Mouse (Mus musculus): ENCODE data around the gene Tex21. TPM values are rescaled to one million over a fixed set of nuclear protein-coding genes. Genes with fewer than 3 reads are reported as not detected.
"Not testable (repeated sequence)": the region's sequence is repeated elsewhere in the genome, so short reads cannot be mapped to it uniquely, and the experiment has no call there.

The Tex21 gene
- polyA plus RNA-seq, 1 experiment from 2014 or later, result not detected

DNA sequence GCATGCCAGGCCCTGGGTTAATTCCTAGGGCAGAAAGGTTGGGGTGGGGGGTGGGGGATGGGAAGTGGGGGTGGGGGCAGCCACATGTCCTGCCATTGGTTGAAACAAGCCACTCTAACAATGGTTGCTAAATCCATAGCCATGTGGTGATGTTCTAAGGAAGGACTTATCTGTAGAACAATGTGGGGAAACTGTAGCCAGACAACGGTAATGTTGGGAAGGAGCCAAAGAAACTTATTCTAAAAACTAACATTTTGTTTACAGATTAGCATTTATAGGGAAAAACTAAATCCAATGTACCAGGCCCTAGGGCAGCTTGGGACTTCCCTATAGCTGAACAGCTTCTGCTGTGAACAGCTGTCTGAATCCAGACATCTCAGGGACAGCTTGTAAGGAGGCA, 6.5 kb upstream of the Tex21 start:
- WGBS (ENCODE audit: missing documents), result 100% methylated on average over 1 of the region's 1 CpGs
- Histone ChIP-seq H3K4me3 (ENCODE audit: inconsistent target) (no peak overlapping the region), H3K27ac (no peak overlapping the region), H3K79me2 (ENCODE audit: inconsistent target) (peaks cover 22% of the 10 kb centered on the region; the same call in 1 of the 2 replicates), H3K36me3 (ENCODE audit: inconsistent target) (no peaks in the 10 kb centered on the region)

DNA sequence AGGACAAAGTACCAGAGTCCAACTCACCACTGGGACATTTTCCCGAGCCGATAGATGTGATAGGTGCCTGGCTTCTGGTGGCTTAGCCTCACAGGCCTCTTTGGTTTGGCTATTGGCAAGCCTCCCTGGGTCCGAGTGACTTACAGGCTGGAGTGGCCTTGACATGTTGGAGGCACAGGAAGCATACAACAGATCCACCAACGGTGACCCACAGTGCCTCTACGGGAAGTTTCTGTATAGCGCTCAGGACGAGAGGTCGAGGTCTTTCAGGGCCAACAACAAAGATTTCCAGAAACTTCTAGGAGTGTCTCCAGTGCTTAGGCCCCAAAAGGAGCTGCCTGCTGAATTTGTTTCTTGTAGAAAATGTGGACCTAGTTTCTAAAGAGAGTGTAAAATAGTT, 1.6 kb downstream of the Tex21 start:
- Histone ChIP-seq H3K79me2 (ENCODE audit: inconsistent target) (no peaks in the 10 kb centered on the region), H3K4me3 (ENCODE audit: inconsistent target) (no peak overlapping the region), H3K36me3 (ENCODE audit: inconsistent target) (no peaks in the 10 kb centered on the region), H3K27ac (no peak overlapping the region)
- WGBS (ENCODE audit: missing documents), result 89% methylated on average over 8 of the region's 8 CpGs

DNA sequence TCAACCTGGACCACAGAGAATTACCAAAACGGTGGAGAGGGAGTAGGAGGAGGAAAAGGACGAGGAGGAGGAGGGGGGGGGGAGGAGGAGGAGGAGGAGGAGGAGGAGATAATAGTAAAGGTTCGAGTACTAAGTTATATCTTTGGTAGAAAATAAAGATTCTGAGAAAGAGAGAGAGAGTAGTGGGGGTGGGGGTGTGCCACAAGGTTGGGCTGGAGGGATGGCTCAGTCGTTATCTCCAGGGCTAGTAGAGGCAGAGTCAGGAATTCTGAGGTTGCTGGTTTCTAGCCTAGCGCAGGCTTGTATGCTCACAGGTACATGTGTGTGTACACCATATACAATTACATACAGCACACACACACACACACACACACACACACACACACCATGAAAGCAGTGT, 4.7 kb downstream of the Tex21 start:
- no peak overlapping the region for H3K4me3 ChIP-seq (ENCODE audit: inconsistent target)
- no peak overlapping the region for H3K27ac ChIP-seq
- WGBS (ENCODE audit: missing documents), result 69% methylated on average over 3 of the region's 5 CpGs
- no peaks in the 10 kb centered on the region for H3K79me2 ChIP-seq (ENCODE audit: inconsistent target)
- H3K36me3 ChIP-seq (ENCODE audit: inconsistent target), result no peaks in the 10 kb centered on the region

GRCm38 (mm10) chr12:76241084-76241483, 5.5 kb downstream of the Tex21 start:
- no peaks in the 10 kb centered on the region for H3K79me2 ChIP-seq (ENCODE audit: inconsistent target)
- no peaks in the 10 kb centered on the region for H3K36me3 ChIP-seq (ENCODE audit: inconsistent target)
- no peak overlapping the region for H3K27ac ChIP-seq
- no peak overlapping the region for H3K4me3 ChIP-seq (ENCODE audit: inconsistent target)
- 100% methylated on average over 3 of the region's 3 CpGs for WGBS (ENCODE audit: missing documents)

DNA sequence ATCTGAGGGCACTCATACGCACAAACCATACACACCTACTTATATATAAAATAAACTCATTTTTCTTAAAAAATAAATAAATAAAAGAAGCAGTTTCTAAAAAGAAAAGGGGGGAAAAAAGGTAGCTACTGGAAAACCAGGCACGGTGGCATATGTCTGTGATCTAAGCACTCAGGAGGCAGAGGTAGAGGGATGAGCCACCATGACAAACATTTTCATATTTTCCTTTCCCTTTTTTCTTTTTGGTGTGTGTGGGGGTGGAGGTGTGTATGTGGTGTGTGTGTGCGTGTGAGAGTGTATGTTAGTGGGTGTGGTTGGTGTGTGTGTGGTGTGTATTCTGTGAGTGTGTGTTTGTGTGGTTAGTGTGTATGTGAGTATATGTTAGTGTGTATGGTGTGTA, 5.9 kb downstream of the Tex21 start:
- WGBS (ENCODE audit: missing documents), result 75% methylated on average over 2 of the region's 3 CpGs
- no peaks in the 10 kb centered on the region for H3K79me2 ChIP-seq (ENCODE audit: inconsistent target)
- H3K36me3 ChIP-seq (ENCODE audit: inconsistent target), result no peaks in the 10 kb centered on the region
- no peak overlapping the region for H3K27ac ChIP-seq
- H3K4me3 ChIP-seq (ENCODE audit: inconsistent target), result no peak overlapping the region

DNA sequence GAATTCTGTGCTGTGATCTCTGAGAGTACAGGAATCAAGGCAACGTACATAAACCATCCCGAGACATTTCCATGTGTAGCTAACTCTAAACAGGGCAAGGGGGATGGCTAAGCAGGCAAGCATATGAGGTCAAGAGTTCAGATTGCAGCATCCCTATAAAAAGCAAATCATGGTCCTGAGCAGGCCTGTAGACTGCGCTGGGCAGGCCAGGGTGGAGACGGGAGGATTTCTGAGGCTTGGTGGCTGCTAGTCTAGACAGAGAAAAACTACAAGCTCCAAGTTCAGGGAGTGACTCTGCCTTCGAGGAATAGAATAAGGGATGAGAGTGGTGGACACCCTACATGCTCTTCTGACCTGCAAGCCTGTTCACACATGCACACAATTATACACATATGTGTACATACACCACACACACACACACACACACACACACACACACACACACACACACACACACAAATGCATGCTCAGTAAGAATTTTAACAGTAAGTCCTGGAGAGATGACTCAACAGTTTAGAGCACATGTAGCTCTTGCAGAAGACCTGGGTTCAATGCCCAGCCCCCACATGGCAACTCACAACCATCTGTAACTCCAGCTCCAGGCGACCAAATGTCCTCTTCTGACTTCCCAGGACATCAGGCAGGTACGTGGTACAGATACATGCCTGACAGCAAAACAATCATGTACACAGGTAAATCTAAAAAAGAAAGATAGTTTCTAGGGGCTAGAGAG, 6.5 kb downstream of the Tex21 start:
- Histone ChIP-seq H3K79me2 (ENCODE audit: inconsistent target) (no peaks in the 10 kb centered on the region), H3K27ac (no peak overlapping the region), H3K4me3 (ENCODE audit: inconsistent target) (no peak overlapping the region), H3K36me3 (ENCODE audit: inconsistent target) (no peaks in the 10 kb centered on the region)
- 90% methylated on average over 7 of the region's 7 CpGs for WGBS (ENCODE audit: missing documents)

DNA sequence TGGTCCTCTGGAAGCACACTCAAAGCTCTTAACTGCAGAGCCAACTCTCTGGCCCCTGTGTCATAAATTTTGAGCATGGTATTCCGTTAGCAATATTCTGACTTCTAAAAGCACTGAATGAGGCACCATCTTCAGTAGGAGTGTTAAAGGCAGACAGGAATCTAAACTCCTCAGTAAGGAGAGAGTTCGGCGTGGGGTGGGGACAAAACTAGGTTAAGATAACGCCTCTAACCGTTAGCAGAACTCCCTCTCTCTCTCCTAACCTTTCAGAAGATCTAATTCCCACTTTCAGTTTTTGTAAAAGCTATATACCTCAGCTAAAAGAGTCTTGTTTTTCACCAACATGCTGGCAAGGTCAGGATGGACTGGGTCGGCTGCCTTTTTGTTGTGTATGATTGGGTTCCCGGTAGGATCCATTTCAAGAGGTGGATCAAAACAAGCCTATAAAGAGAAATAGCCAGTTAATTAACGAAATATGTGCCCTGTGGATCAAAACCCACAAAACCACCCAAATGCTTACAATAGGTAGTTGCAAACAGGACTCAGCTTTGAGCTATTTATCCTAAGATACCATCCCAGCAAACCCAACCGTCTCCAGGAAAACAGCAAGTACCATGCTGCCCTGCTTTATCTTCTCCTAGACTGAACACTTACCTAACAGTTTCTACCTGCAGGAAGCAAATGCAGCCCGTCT, 7.3 kb downstream of the Tex21 start:
- Histone ChIP-seq H3K79me2 (ENCODE audit: inconsistent target) (no peaks in the 10 kb centered on the region), H3K27ac (no peak overlapping the region), H3K36me3 (ENCODE audit: inconsistent target) (no peaks in the 10 kb centered on the region), H3K4me3 (ENCODE audit: inconsistent target) (no peak overlapping the region)
- WGBS (ENCODE audit: missing documents), result 80% methylated on average over 10 of the region's 10 CpGs

DNA sequence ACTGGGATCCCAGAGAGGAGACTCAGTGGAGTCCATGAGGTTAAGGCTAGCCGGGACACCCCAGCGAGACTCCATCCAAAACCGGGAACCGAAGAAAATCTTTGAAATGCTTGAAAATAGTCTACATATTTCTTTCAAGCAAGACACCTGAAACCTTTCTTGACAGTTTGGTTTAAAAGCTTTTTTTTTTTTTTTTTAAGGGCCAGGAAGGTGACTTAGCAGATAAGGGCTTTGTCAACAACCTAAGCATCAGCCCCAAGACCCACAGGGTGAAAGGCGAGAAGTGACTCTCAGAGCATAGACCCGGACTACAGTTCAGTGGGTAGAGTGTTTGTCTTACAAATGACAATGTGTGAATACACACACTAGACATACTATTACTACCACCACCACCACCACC, 11.3 kb downstream of the Tex21 start:
- H3K4me3 ChIP-seq (ENCODE audit: inconsistent target), result no peak overlapping the region
- H3K27ac ChIP-seq, result no peak overlapping the region
- no peaks in the 10 kb centered on the region for H3K36me3 ChIP-seq (ENCODE audit: inconsistent target)
- no peaks in the 10 kb centered on the region for H3K79me2 ChIP-seq (ENCODE audit: inconsistent target)
- WGBS (ENCODE audit: missing documents), result 85% methylated on average over 6 of the region's 6 CpGs

DNA sequence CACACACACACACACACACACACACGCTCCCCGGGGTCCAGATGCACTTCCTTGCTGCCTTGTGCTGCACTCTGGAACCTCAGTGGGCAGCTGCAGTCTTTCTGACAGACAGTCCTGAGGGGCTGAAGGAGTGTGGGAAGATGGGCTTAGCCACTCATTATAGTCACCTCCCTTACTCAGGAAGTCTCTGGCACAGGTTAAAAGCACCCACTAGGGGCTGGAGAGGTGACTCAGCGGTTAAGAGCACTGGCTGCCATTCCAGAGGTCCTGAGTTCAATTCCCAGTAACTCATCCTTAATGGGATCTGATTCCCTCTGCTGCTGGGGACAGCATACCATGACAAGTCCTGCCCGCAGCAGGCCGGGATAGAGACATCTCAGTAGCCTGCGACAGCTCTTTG, 15.9 kb downstream of the Tex21 start:
- H3K36me3 ChIP-seq (ENCODE audit: inconsistent target), result no peaks in the 10 kb centered on the region
- no peak overlapping the region for H3K27ac ChIP-seq
- no peaks in the 10 kb centered on the region for H3K79me2 ChIP-seq (ENCODE audit: inconsistent target)
- H3K4me3 ChIP-seq (ENCODE audit: inconsistent target), result no peak overlapping the region
- 93% methylated on average over 5 of the region's 6 CpGs for WGBS (ENCODE audit: missing documents)

DNA sequence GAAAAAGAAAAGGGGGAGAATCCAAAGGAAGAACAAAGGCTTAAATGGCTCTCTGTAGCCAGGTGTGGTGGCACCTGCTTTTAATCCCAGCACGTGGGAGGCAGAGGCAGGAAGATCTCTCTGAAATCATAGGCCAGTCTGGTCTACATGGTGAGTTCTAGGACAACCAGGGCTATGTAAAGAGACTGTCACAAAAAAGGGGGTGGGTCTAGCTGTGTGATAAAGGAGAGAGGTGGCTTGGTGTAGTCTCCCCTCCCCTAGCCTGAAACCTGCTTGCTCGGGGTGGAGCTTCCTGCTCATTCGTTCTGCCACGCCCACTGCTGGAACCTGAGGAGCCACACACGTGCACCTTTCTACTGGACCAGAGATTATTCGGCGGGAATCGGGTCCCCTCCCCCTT, 24.4 kb downstream of the Tex21 start:
- WGBS (ENCODE audit: missing documents), result 73% methylated on average over 1 of the region's 8 CpGs
- H3K27ac ChIP-seq; H3K79me2 ChIP-seq (ENCODE audit: inconsistent target); H3K36me3 ChIP-seq (ENCODE audit: inconsistent target); H3K4me3 ChIP-seq (ENCODE audit: inconsistent target): not testable (repeated sequence)

DNA sequence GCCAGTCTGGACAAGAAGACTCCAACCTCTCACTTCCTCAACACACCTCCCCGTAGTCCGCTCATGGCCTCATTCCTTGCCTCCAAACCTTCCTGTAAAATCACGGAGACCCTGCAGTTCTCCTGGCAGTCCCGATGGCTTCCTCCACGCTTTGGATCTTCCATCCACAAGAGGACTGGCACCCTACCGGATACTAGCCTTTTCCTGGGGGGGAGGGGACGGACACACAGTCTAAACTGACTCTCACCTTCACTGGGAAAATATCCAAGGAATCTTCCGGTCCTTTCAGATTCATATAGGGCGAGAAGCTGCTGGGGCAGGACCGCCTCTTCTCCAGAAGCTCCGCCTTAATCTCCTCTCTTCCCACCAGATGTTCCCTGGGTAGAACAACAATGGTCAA, 29.8 kb downstream of the Tex21 start:
- H3K36me3 ChIP-seq (ENCODE audit: inconsistent target), result no peaks in the 10 kb centered on the region
- H3K4me3 ChIP-seq (ENCODE audit: inconsistent target), result no peak overlapping the region
- H3K79me2 ChIP-seq (ENCODE audit: inconsistent target), result no peaks in the 10 kb centered on the region
- 82% methylated on average over 11 of the region's 11 CpGs for WGBS (ENCODE audit: missing documents)
- no peak overlapping the region for H3K27ac ChIP-seq

GRCm38 (mm10) chr12:76215121-76215520, 31.4 kb downstream of the Tex21 start:
- WGBS (ENCODE audit: missing documents), result 69% methylated on average over 5 of the region's 5 CpGs
- no peaks in the 10 kb centered on the region for H3K36me3 ChIP-seq (ENCODE audit: inconsistent target)
- H3K4me3 ChIP-seq (ENCODE audit: inconsistent target), result no peak overlapping the region
- H3K27ac ChIP-seq, result no peak overlapping the region
- H3K79me2 ChIP-seq (ENCODE audit: inconsistent target), result no peaks in the 10 kb centered on the region

DNA sequence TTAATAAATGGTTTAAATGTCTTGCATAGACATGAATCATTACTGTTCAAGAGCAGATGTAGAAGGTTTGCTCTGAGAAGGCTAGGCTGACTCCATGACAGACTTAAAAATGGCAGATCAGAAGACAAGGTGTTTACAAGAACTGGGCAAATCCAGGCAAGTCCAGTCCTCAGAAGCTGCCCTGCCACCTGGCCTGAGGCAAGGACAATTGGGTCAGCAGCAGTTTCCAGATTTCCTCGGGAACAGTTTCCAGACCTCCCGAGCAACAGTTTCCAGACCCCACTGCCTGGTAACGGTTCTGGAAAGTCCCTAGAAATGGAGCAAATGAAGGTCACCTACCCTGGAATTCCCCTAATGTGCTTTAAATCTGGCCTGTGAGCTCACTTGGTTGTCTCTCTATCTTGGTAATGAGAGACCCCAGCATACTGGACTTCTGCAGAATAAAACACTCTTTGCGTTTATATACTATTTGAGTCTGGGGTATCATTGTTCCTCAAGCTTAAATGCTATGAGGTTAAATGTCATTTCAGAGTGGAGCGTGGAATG, 37.0 kb downstream of the Tex21 start:
- Histone ChIP-seq H3K4me3 (ENCODE audit: inconsistent target) (no peak overlapping the region), H3K79me2 (ENCODE audit: inconsistent target) (no peaks in the 10 kb centered on the region), H3K36me3 (ENCODE audit: inconsistent target) (no peaks in the 10 kb centered on the region), H3K27ac (no peak overlapping the region)
- WGBS (ENCODE audit: missing documents), result 94% methylated on average over 5 of the region's 5 CpGs

GRCm38 (mm10) chr12:76200326-76200725, 46.2 kb downstream of the Tex21 start:
- 75% methylated on average over 4 of the region's 4 CpGs for WGBS (ENCODE audit: missing documents)
- Histone ChIP-seq H3K36me3 (ENCODE audit: inconsistent target) (no peaks in the 10 kb centered on the region), H3K4me3 (ENCODE audit: inconsistent target) (no peak overlapping the region), H3K27ac (no peak overlapping the region), H3K79me2 (ENCODE audit: inconsistent target) (no peaks in the 10 kb centered on the region)

DNA sequence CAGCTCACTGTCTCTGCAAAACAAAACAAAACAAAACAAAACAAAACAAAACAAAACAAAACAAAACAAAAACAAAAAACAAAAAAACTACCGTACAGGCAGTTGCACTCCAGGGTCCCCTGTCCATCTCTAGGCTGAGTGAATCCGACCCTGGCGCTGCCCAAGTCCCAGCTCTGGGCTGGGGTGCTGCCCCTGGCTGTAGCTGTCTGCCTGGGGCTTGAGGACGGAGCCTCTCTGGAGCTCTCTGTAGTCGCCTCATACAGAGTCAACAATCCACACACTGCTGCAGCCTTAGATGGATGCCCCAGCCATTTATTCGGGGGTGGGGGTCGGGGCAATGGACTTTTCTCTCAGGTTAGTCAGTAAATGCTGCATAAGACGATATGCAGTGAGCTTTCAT, 49.5 kb downstream of the Tex21 start:
- 73% methylated on average over 8 of the region's 8 CpGs for WGBS (ENCODE audit: missing documents)

More for the DNA sequence above, 49.5 kb downstream of the Tex21 start:
- Histone ChIP-seq H3K4me3 (ENCODE audit: inconsistent target) (no peak overlapping the region), H3K36me3 (ENCODE audit: inconsistent target) (no peaks in the 10 kb centered on the region), H3K79me2 (ENCODE audit: inconsistent target) (no peaks in the 10 kb centered on the region), H3K27ac (no peak overlapping the region)

Measured in macrophage (primary cell).